ENCODE assay signal across 27 mouse cellular contexts in the genomic region with DNA sequence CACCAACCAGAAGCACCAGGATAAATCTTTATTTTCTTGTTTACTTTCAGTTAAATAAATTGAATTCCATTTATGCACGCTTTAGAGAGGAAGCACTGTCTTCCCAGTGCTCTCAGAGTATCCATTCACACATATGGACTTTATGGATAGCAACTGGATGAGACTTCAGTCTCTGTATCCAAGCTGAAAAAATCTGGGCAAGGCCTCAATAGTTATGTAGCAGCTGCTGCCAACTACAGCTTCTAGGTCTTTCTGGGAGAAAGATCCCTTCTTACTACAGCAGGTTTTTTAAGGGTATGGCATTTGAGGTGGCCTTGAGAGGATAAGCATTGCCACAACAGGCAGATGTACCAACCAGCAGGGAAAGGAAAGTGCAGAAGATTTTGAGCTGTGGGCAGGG.
"Had no signal": no experiment of that assay in that cellular context is flagged by ENCODE, and none has a peak within 500 bp of the region (broad histone marks: within the 10 kb centered on the region; RNA-seq: fewer than 3 reads in every experiment).

No protein-coding gene starts in this region.

- H3K4me1 ChIP-seq: heart, embryonic 13.5 days; heart, embryonic 15.5 days; hindbrain, embryonic 12.5 days; kidney, embryonic 15.5 days; limb, embryonic 12.5 days; limb, embryonic 15.5 days; liver, embryonic 12.5 days had no signal

- H3K27me3 ChIP-seq: heart, embryonic 13.5 days; heart, embryonic 15.5 days; hindbrain, embryonic 12.5 days; kidney, embryonic 15.5 days; limb, embryonic 12.5 days; limb, embryonic 15.5 days; liver, embryonic 12.5 days had no signal

- H3K4me2 ChIP-seq: heart, embryonic 11.5 days; heart, embryonic 13.5 days; heart, embryonic 15.5 days; hindbrain, embryonic 12.5 days; hindbrain, embryonic 14.5 days; kidney, embryonic 15.5 days; limb, embryonic 12.5 days; limb, embryonic 15.5 days; liver, embryonic 12.5 days had no signal

- DNase-seq: gastrocnemius, postnatal 14 days; gastrocnemius, postnatal 36 days; heart, adult 11 months; heart, adult 2 months; heart, postnatal 14 days; heart, postnatal 36 days; kidney, adult 11 months; kidney, adult 2 months; kidney, adult 9 months; kidney, postnatal 14 days; kidney, postnatal 36 days; layer of hippocampus, adult 9-11 months; layer of hippocampus, postnatal 36 days; left cerebral cortex, postnatal 4 days had no signal

- H3K27ac ChIP-seq: heart, adult 2 months; heart, embryonic 13.5 days; heart, embryonic 15.5 days; hindbrain, embryonic 12.5 days; hindbrain, embryonic 14.5 days; kidney, embryonic 15.5 days; kidney, postnatal 0 days; limb, embryonic 12.5 days; limb, embryonic 15.5 days; liver, embryonic 12.5 days; liver, embryonic 14.5 days had no signal

- H3K36me3 ChIP-seq: heart, embryonic 13.5 days; heart, embryonic 15.5 days; hindbrain, embryonic 12.5 days; kidney, embryonic 15.5 days; limb, embryonic 12.5 days; limb, embryonic 15.5 days; liver, embryonic 12.5 days had no signal

- H3K4me3 ChIP-seq: heart, adult 2 months; heart, embryonic 13.5 days; heart, embryonic 15.5 days; hindbrain, embryonic 12.5 days; kidney, embryonic 15.5 days; limb, embryonic 12.5 days; limb, embryonic 15.5 days; liver, embryonic 12.5 days had no signal

- H3K9ac ChIP-seq: heart, embryonic 13.5 days; heart, embryonic 15.5 days; hindbrain, embryonic 12.5 days; hindbrain, embryonic 14.5 days; kidney, embryonic 15.5 days; limb, embryonic 12.5 days; limb, embryonic 15.5 days; liver, embryonic 12.5 days; liver, embryonic 14.5 days had no signal

- H3K9me3 ChIP-seq: heart, embryonic 13.5 days; heart, embryonic 15.5 days; hindbrain, embryonic 12.5 days; kidney, embryonic 15.5 days; limb, embryonic 12.5 days; limb, embryonic 15.5 days; liver, embryonic 12.5 days had no signal

- ATAC-seq: hindbrain, embryonic 16.5 days; intestine, embryonic 16.5 days; liver, embryonic 12.5 days had no signal
